Mouse (Mus musculus) left cerebral cortex, postnatal 10 days (tissue): ENCODE measurements at regions not wholly inside any gene's neighbourhood (a gene's known extent, or its start where the extent isn't known, plus 50 kb on each side); places are given as distances from the start of the nearest gene placed in this dataset.

Source experiments
- DNase-seq, 2 experiments: peaks; one replicate each; pipeline ENCODE4 v3.0.0; 2021 to 2022; ENCODE audit warnings: low spot score in 2 of 2, mixed read lengths in 1 of 2; ENCODE audit errors: extremely low spot score in 1 of 2
- intact Hi-C: fragments of 180-260 bp; cut with DNase I; formaldehyde crosslinking; loops from one replicate; pipeline ENCODE4 v1.15.1; 2025

DNA sequence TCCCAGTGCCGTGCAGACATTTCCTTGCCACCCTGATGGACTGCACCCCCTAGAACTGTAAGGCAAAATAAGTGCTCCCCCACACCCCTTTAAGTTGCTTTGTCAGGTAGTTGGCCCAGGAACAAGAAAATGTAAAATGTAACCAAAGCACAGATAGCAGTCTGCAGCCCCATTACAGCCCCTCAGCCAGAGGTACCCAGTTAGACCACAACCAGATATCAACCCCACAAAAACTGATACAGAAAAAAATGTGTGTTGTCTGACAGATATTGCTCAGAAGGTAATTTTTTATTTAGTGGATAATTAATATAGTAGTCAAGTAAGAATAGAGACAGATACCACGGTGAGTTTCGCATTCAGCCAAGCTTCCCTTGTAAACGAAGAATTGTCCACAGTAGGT lies 133.5 kb upstream of the Sesn3 start:
- intact Hi-C loops: no loop called here
- no peak for DNase-seq

DNA sequence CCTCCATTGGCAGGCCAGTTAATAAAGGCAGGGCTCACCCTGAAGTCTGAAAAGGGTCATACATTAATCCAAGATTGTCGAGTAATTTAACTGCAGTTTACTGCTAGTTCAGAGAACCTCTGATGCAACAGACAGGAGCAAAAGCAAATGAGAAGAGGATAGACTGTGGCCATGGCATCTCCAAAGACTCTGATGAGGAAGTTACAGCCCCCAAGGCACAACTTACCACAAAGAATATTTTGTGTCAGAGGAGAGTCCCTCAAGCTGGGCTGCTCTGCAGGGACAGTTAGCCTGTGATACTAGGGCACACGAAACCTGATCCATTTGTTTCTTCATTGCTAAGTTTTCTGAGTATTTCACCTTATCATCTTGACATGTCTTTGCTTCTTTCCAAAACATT lies 130.9 kb upstream of the Sesn3 start:
- no peak for DNase-seq
- intact Hi-C loops: no loop called here

DNA sequence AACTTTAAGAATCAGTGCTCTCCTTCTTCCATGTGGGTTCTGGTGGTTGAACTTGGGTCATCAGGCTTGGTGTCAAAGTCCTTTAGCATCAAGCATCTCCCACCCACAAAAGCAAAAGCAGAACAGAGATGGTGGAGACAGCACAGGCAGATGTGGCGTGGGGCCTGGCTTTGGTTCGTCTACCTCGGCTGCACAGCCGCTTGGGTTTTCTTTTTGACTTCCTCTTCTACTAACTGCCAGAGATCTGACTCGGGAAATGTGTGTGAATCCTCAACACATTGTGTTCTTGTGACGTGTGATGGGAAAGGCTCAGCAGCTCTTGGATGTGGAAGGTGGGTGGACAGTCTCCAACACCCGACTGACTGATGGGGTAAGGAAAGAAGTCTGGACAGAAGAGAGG lies 127.8 kb upstream of the Sesn3 start:
- intact Hi-C loops: no loop called here
- no peak for DNase-seq

DNA sequence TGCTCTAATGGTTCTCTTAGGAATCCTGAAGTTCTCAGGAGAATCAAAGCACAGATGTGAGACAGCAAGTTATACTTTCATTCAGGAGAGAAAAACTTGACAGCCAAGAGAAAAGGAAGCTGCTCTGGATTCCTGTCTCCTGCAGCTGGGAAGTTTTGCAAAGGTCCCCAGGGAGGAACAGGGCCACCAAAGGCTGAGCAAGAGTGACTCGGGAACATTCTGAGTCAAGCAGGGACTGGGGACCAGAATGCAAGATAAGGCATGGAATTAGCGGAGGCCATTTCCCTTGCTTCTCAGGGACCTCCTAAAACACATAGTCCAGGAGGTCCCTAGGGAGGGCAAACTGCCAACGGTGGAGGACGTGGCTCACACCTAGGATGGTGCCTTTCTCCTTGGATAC lies 127.1 kb upstream of the Sesn3 start:
- intact Hi-C loops: no loop called here
- peak in 1 of 2 experiments; percentile 49 for DNase-seq

DNA sequence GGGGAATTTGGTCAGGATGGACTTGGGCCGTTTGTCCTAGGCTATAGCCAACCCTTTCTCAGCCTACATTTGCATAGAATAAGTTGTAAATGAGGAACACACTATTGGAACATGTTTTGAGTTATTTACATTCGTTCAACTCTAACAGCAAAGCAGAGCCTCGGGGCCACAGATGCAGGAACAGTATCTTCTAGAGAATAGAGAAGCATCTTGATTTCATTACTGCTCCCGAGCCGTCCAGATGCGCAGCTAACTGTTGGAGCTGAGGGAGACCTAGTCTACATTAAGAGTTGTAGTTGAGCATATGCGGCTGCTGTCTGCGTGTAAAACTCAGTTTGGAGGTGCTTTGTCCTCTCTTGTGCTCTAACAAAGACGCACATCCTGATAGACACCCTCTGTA lies 124.6 kb upstream of the Sesn3 start:
- no peak for DNase-seq
- intact Hi-C loops: no loop called here

DNA sequence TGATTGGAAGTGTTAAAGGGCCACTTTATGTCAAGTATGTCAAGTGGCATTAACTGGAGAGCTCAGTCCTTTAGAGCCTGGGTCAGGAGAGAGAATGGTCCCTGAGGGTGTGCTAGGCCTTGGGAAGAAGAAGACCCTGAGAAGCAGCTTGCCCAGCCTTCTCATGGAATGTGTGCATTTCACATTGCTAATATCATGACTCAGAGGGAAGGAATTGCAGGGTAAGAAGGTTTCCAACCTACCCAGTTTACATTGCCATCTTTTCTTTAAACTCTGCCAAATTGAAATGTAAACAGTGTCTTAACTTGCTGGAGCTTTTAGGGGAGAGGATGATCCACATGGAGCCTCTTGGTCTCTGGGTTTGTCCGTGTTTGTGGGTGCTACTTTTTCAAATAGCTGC lies 117.9 kb upstream of the Sesn3 start:
- intact Hi-C loops: no loop called here

DNA sequence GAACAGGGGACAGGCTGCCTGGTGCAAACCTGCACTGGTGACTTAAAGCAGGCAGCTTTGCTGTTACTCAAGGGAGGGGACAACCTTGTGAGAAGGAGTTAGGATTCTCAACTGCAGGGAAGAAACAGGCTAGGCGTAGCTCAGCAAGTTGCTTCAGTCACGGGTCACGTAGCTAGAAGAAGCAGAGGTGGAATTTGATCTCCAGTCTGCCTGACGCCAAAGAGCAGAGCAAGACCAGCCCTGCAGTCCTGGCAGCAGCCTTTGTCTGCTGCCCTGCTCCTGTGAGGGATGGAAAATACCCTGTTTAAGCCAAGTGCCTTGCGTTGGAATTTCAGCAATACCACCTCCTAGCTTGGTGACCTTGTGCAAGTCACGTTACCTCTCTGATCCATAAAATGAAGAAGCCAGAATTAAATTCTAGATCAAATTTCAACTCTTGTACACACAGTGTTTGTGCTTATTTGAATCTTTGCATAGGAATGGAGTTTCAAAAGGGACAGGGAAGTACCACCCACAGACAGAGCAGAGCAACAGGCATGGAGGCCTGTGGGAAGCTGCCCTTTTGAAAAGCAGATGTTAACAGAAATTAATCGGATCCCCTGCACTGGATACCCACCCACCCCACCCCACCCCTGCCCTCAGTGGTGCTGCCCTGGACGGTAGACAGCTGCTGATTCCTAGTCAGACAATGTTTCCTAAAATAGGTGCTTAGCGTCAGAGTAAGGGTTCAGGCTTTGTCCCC lies 116.6 kb upstream of the Sesn3 start:
- intact Hi-C loops: no loop called here
- DNase-seq: no peak

More for the DNA sequence above, 117.9 kb upstream of the Sesn3 start:
- no peak for DNase-seq

DNA sequence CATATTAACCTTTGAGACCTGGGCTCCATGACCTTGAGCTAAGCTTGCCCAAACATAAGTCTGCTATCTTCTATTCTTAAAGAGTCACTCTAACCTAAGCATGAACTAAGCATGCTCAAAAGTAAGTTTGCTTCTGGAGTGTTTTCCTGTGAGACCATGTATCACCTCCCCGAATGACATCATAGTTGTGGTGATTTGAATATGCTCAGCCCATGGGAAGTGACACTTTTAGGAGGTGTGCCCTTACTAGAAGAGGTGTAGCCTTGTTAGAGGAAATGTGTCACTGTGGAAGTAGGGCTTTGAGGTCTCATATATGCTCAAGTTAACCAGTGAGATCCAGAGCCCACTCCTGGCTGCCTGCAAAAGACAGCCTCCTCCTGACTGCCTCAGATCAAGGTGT lies 114.7 kb upstream of the Sesn3 start:
- intact Hi-C loops: no loop called here
- DNase-seq: no peak

DNA sequence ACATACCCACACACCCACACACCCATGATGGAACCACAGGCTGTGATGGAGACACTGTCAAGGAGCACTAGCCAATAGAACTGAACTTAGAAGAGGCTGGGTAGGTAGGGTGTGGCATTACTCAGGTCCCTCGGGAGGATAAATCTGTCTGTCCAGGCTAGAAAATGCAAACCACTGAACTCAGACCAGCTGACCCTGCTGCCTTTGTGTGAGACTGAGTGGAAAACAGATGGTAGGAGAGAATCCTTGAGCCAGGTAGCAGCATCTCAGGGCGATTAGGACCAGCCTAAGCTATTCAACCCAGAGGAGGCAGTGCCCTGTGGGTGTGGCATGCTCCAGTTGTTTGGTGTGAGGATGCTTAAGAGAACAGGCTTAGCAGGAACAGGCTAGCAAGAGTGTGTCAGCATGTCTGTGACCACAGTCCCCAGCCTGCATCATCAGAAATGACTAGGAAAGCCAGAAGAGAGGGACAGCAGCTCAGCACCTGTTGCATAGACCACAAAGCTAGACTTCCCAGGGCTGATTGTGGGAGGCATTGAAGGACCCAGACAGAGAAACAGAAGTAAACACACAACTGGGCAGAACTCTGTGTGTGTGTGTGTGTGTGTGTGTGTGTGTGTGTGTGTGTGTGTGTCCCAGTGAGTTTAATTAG lies 103.2 kb upstream of the Sesn3 start:
- DNase-seq: no peak
- intact Hi-C loops: no loop called here

DNA sequence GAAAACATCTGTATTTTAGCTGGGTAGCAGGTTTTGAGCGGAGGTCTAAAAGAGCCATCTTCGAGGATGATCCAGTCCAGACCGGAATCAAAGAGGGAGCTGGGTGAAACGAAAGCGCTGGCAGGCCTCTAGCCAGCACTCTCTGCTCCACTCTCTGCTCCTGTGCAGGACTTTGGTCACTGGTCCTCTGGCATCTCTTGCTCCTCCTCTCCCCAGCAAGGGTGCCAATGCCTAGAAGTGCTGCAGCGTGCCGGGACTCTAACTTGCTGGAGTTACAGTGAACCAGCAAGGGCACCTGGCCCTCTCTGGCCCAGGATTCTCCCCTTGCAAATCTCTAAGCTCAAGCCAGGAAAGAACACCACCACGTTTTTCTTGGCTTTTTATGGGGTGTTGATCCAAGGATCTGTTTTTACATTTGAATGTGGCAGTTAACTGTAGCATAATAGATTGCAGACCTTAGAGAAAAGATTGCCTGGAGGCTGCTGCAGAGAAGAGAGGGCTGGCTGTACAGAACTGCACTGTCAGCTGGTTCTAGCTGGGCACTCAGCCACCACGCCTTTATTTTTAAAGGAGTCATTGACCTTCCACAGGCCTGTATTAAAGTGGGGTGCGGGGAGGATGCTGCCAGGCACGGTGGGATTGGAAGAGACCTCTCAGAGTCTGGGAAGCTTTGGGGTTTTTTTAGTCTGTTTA lies 101.1 kb upstream of the Sesn3 start:
- peak; percentile 56 to 80 for DNase-seq
- intact Hi-C loops: no loop called here

DNA sequence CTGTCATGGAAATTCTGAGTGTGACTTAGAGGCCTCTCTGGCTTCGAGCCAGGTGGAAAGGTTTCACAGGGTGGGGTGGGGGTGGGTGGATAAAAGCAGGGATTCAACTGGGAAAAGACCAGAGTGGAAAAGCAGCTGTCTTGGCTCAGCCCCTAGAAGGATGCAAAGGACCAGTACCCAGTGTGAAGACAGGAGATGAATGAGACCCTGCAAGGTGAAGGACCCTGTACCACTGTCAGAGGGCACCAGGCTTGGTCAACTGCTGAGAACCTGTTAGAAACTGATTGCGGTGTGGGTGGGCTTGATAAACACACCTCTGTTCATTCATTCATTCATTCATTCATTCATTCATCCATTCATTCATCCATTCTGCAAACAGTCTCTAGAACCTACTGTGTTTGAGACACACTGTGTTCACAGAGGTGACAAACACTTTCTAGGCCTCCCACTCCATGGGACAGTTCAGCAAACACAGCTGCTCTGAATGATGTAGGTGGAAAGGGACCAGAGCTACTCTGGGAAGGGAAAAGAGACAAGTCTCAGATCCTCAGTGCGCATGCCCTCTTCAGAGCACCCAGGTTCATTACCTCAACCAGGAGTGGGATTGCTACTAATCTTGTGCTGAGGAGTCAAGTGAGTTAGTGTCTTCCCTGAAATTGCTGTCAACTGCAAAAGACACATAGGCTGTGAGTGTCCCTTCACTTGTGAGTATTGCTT lies 100.4 kb upstream of the Sesn3 start:
- no peak for DNase-seq
- intact Hi-C loops: no loop called here

DNA sequence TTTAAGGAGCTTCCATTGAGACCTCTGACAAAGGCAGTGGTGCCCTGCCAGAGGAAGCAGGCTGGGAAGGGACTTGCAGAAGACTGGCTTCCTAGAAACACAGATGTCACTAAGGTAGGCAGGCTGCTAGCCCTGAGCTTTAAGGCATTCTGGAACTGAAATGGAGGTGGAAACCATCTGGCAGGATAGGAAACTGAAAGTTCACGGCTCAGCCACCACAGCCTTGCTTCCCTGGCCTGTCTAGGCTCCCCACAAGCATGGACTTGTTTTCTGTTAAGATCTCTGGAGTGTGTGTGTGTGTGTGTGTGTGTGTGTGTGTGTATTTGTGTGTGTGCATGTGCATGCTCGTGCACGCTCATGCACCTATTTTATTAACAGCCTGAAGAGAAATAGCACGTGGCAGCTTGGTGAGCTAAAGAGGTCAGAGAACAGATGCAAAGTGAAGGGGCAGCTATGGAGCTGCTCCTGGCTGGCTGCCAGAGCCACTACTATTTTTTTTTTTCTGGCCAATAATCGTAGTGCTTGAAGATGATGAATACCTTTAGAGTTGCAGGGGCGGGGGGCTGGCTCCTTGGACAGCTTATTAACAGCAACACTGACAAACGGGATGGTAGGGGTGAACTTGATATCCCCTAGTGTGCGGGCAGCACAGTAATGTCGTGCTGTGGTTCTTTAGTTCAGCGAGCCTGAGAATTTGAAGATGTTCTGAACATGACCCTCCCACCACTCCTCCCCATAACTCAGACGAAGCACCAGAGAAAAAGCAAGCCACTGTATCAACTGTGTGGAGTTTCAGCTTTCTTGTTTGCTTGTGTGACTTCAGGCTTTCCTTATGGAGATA lies 99.6 kb upstream of the Sesn3 start:
- intact Hi-C loops: no loop called here
- no peak for DNase-seq

DNA sequence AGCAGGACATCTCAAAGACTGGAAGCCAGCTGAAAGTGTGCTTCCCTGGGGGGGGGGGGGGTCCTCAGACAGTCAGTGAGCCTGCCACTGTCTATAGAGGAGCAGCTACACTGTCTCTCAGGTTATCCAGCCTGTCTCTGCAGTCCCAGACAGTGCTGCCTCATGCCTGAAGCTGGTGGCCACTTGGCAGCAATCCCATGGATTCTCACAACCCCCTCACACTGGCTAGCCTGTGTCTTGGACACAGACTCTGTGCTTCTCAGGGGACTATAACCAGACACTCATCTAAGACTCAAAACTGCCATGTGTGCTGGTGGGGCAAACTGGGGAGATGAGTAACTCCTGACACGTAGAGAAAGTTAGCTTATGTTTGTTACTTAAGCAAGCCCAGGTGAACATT lies 95.1 kb upstream of the Sesn3 start:
- peak in 1 of 2 experiments; percentile 37 for DNase-seq
- intact Hi-C loops: no loop called here

DNA sequence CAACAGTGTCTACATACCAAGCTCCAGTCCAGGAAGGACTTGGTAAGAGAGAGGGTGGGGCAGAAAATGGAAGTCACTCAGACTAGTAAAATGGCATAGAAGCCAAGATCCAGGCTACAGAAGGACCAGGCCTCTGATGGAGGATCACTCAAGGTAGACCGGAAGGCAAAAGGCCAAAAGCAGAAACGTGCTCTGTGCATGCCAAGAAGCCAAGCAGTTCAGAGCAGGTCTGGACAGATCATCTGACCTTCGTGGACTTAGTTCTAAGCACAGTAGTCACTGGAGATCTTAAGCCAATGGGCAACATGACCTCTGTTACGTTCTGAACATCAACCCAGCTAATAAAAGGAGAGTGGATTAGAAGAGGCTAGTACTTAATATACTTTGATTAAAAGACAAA lies 90.6 kb upstream of the Sesn3 start:
- intact Hi-C loops: no loop called here
- no peak for DNase-seq

DNA sequence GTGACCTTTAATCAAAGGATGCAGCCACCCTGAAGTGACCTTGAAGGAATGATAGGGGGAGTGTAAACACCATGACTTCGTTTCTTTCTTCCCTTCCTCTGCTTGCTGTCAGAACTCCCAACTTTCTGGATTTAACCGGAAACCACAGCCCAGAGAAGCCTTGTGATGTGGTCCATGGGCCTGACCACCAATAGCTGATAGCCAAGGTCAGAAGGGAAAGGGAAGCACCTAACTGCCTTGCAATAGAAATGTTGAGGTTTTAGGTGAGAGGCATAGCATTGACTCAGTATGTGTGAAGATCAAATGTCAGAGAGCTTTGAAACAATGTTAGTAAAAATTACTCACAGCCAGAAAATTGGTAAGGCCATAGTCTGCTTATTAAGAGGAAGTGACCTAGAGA lies 89.2 kb upstream of the Sesn3 start:
- intact Hi-C loops: no loop called here
- no peak for DNase-seq

DNA sequence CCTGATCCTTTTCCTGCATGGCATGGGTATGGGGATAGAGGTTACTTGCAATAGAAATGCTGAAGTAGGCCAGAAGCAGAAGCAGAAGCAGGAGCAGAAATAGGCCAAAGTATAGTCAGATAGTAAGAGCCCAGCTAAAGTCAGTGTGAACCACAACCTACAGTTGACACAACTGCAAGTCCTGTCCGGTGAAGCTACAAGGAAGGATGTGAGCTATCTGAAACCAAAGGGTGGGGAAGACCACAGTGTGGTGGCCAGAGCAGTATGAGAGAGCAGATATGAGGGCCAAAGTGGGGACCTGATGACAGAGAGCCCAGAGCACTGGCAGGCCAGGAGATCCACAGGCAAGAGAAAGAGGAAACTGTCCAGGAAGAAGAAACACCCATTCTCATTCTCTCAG lies 87.1 kb upstream of the Sesn3 start:
- DNase-seq: no peak
- intact Hi-C loops: no loop called here

DNA sequence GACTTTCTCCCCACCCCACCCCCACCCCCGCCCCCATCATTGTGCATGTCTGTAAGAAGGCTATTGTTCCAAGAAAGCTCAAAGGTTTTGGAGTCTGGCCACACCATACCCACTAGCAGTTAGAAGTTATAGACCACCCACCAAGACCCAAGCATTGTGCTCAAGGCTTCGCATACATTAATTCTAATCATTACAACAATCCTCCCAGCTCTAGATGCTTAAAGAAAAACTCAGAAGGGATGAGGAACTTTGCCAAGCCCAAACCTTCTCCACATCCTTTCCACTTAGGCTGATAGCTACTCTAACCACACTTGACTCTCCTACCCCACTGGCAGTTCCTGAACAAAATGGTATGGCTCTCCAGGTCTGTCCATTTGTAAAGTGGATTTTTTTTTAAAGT lies 86.4 kb upstream of the Sesn3 start:
- intact Hi-C loops: no loop called here
- no peak for DNase-seq

DNA sequence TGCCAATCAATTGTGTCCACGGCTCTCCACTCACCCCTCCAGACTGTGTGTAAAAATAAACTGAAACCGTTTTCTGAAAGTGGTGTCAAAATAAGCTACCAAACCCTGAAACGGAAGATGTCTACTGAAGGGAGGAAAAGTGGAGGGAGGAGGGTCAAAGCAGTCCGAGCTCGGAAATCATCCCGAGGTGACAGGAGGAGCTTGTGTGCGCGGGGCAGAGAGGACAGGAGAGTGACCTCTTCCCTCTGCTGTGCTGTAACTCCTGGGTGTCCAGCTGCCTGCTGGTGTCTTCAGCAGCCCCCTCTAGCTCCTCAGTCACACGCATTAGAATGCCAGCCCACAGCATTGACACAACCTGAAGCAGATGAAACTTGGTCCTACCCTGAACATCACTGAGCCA lies 84.2 kb upstream of the Sesn3 start:
- no peak for DNase-seq
- intact Hi-C loops: no loop called here

DNA sequence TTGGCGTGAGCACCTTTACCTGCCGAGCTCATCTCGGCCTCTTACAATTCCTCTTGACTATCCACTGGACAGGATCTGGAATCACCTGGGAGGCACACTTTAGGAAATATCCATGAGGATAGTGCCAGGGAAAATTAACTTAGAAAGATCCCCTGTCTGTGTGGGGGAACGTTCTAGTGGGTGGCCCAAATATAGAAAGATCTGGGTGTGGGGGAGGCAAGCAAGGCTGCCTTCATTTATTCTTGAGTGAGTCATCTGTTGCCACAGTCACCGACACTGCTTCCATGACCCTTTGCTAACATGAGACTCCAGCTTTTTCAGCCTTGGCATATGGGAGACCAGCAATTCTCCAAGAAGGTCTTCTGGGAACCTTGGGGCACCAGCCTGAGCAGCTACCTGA lies 80.1 kb upstream of the Sesn3 start:
- intact Hi-C loops: no loop called here
- DNase-seq: no peak
